Mouse (Mus musculus) cortical plate, adult 2 months (tissue): ENCODE measurements at regions not wholly inside any gene's neighbourhood (a gene's known extent, or its start where the extent isn't known, plus 50 kb on each side); places are given as distances from the start of the nearest gene placed in this dataset.

Experiments
- CTCF ChIP-seq: fragments of 200-500 bp; IDR thresholded peaks from 2 replicates; pipeline ENCODE4 v1.5.1; 2011; ENCODE audit warnings: mild to moderate bottlenecking, control low read depth, low read length; ENCODE audit not compliant: insufficient read depth; ENCODE audit errors: extremely low read depth
- POLR2A ChIP-seq: fragments of 200-500 bp; IDR thresholded peaks from 2 replicates; pipeline ENCODE4 v1.6.1; 2011; ENCODE audit warnings: mild to moderate bottlenecking, low read length, control low read depth; ENCODE audit not compliant: insufficient read depth; ENCODE audit errors: extremely low read depth

DNA sequence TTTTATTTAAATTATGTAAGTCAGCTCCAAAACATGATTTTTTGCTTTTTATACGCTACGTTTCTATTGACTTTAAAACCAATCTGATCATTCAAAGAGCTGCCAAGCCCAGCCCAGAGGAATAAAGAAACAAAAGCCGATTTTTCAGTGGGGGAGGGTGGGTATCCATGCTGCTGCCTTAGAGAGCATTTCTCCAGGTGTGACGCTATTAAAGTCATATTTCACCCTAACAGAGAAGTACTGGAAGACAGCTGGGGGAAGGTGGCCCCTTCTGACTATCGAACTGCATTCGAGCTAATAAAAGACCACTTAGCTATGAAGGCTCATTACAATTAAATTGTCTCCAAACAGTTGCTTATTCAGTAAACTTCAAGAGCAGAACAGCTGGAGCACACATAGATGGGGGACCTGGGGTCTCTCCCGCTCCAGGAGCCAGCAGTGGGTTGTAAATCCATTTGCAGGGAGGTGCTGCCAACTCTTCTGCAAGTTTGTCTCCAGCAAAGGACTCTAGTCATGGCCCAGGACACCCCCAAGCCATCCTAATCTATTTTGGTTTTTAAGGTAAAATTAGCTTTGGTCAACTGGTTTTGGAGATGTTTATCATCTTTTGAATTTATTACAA, 336.5 kb downstream of the Ets1 start:
- TF ChIP-seq CTCF (no peak), POLR2A (no peak)
